Mouse (Mus musculus) stomach, postnatal 0 days (tissue): ENCODE results near the gene Sox12. TPM values are rescaled to one million over a fixed set of nuclear protein-coding genes. Genes with fewer than 3 reads are reported as not detected.

ENCODE experiments used
- ATAC-seq: fragments of 200-750 bp; cut with Nextera tagmentation; 2 replicates; pipeline ENCODE4 v1.8.0; 2017; ENCODE audit not compliant: low FRiP score, low TSS enrichment
- DNase-seq: peaks from one replicate; pipeline ENCODE4 v3.0.0-alpha.2; 2016; ENCODE audit warnings: low spot score
- H3K27ac ChIP-seq: fragments of 300-500 bp; sonication (generic); replicated peaks from 2 replicates; pipeline ENCODE4 v1.5.1; 2014; ENCODE audit warnings: mild to moderate bottlenecking, control low read depth
- H3K27me3 ChIP-seq: fragments of 300-500 bp; sonication (generic); 2 replicates; pipeline ENCODE4 v1.6.1; 2014; ENCODE audit warnings: low read length; ENCODE audit not compliant: control insufficient read depth, insufficient read depth
- H3K36me3 ChIP-seq: fragments of 300-500 bp; sonication (generic); 2 replicates; pipeline ENCODE4 v1.6.1; 2014; ENCODE audit warnings: low read length, mixed read lengths; ENCODE audit not compliant: control insufficient read depth, insufficient read depth
- H3K4me1 ChIP-seq: fragments of 300-500 bp; sonication (generic); replicated peaks from 2 replicates; pipeline ENCODE4 v1.6.1; 2014; ENCODE audit warnings: antibody characterized with exemption; ENCODE audit not compliant: control insufficient read depth, insufficient read depth
- H3K4me2 ChIP-seq: fragments of 300-500 bp; sonication (generic); replicated peaks from 2 replicates; pipeline ENCODE4 v1.6.1; 2014; ENCODE audit warnings: low read depth, mild to moderate bottlenecking, control low read depth, moderate library complexity
- H3K4me3 ChIP-seq: fragments of 300-500 bp; sonication (generic); 2 replicates; pipeline ENCODE4 v1.5.1; 2014; ENCODE audit warnings: low read depth, low read length, control low read depth
- H3K9ac ChIP-seq: fragments of 300-500 bp; sonication (generic); 2 replicates; pipeline ENCODE4 v1.6.1; 2014; ENCODE audit warnings: mild to moderate bottlenecking, low read length, control low read depth, mixed read lengths
- H3K9me3 ChIP-seq: fragments of 300-500 bp; sonication (generic); 2 replicates; pipeline ENCODE4 v1.6.1; 2016; ENCODE audit warnings: low read length; ENCODE audit not compliant: control insufficient read depth
- CTCF ChIP-seq: IDR thresholded peaks from 2 replicates; pipeline ENCODE4 v1.5.1; 2016; ENCODE audit warnings: antibody characterized with exemption, low read depth, mild to moderate bottlenecking, moderate library complexity
- EP300 ChIP-seq: optimal IDR thresholded peaks from 2 replicates; pipeline ENCODE3; 2016; ENCODE audit warnings: antibody characterized with exemption
- WGBS: fragments of 180-500 bp; shearing (Covaris S2); extraction: QIAGEN DNeasy Blood & Tissue Kit; methylation state at CpG from one replicate; pipeline ENCODE4 v1.1.7; 2014; 5-methylcytosine and 5-hydroxymethylcytosine counted together
- polyA plus RNA-seq: library from polyadenylated mRNA; unstranded; fragments of >200 nt; fragmentation: Nextera tagmentation; extraction: Ambion mirVana; gene quantifications from 2 replicates; pipeline ENCODE4 v1.2.1, GENCODE M21; 2015

Gene Sox12
- polyA plus RNA-seq, 1 experiment from 2014 or later = 2.7 TPM

- WGBS = 53% methylated on average over 9 of the region's 9 CpGs
- no peak overlapping the region for H3K27ac ChIP-seq
- no peak for TF ChIP-seq CTCF
- no peak overlapping the region for H3K9ac ChIP-seq
- H3K9me3 ChIP-seq = no peaks in the 10 kb centered on the region
- no peaks in the 10 kb centered on the region for H3K36me3 ChIP-seq
- no peak overlapping the region for H3K4me2 ChIP-seq
- H3K27me3 ChIP-seq = no peaks in the 10 kb centered on the region
- peaks cover 3% of the 10 kb centered on the region; the same call in 1 of the 2 replicates for H3K4me1 ChIP-seq
- no peak for ATAC-seq
- H3K4me3 ChIP-seq = no peak overlapping the region
- no peak for DNase-seq
Measured at GRCm38 (mm10) chr2:152346776-152347465, 50.9 kb downstream of the Sox12 start.

DNA sequence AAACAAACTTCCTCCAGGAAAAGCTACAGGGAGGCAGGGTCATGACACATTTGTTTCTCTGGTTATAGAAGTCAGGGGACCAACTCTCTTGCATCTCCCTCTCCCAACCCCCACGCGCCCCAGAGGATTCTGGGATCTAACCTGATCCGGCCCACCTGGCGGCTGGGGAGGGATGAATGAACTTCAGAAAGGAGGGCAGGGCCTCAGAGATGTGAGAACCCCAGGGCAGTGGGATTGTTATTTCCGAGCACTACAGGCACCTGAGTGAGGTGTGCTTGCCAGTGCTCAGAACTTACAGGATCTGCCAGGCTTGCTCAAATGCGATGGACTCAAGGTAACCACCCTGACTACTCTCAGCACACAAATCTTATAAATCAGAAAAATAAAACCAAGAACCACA, 52.5 kb downstream of the Sox12 start:
- no peak for TF ChIP-seq EP300
- TF ChIP-seq CTCF = no peak
- DNase-seq (no peak), ATAC-seq (no peak)
- Histone ChIP-seq H3K9ac (no peak overlapping the region), H3K4me1 (peaks cover 3% of the 10 kb centered on the region; the same call in 1 of the 2 replicates), H3K4me2 (no peak overlapping the region), H3K9me3 (no peaks in the 10 kb centered on the region), H3K4me3 (no peak overlapping the region), H3K27me3 (no peaks in the 10 kb centered on the region), H3K36me3 (no peaks in the 10 kb centered on the region), H3K27ac (no peak overlapping the region)
- WGBS = 75% methylated on average over 6 of the region's 6 CpGs

GRCm38 (mm10) chr2:152344909-152345308, 53.0 kb downstream of the Sox12 start:
- Histone ChIP-seq H3K9ac (no peak overlapping the region), H3K9me3 (no peaks in the 10 kb centered on the region), H3K4me3 (no peak overlapping the region), H3K36me3 (no peaks in the 10 kb centered on the region), H3K27me3 (no peaks in the 10 kb centered on the region), H3K4me2 (no peak overlapping the region), H3K27ac (no peak overlapping the region), H3K4me1 (peaks cover 3% of the 10 kb centered on the region; the same call in 1 of the 2 replicates)
- DNase-seq (no peak), ATAC-seq (no peak)
- TF ChIP-seq CTCF (no peak), EP300 (no peak)
- WGBS = 75% methylated on average over 5 of the region's 5 CpGs

DNA sequence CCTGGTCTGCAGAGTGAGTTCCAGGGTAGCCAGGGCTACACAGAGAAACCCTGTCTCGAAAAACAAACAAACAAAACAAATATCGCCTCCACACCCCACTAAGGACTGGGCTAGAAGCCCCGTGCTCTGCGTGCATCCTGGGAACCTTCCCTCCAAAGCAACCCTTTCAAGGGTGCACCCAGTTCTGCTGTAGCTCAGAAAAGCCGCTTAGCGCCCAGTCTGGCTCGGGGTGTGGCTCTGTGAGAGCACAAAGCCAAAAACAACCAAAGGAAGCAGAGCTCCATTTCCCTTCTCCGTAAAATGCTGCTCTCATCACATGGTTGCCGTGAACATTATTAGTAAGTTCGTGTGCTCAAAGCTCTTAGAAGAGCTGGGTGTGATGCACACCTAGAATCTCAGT, 53.5 kb downstream of the Sox12 start:
- peak overlapping the region; percentile 56; the same call in 1 of the 2 replicates for H3K27ac ChIP-seq
- peak; percentile 44 for ATAC-seq
- peak; percentile 38 for DNase-seq
- peak overlapping the region; percentile 65 for H3K9ac ChIP-seq
- TF ChIP-seq EP300 = no peak
- no peaks in the 10 kb centered on the region; the same call in 1 of the 2 replicates for H3K4me1 ChIP-seq
- H3K36me3 ChIP-seq = no peaks in the 10 kb centered on the region
- H3K27me3 ChIP-seq = no peaks in the 10 kb centered on the region
- H3K9me3 ChIP-seq = no peaks in the 10 kb centered on the region
- WGBS = 12% methylated on average over 10 of the region's 10 CpGs
- peak overlapping the region; percentile 91 for H3K4me2 ChIP-seq
- peak overlapping the region; percentile 57 for H3K4me3 ChIP-seq

Other genes with a start within 250 kb of the Sox12 start
- 54.1 and 60.7 TPM in 2 replicates for gene Csnk2a1, start 171.2 kb downstream of the Sox12 start, polyA plus RNA-seq
- gene Tbc1d20, start 104.2 kb downstream of the Sox12 start, polyA plus RNA-seq = 22.6 and 24.8 TPM in 2 replicates
- 49.8 and 53.6 TPM in 2 replicates for gene Rbck1, start 65.4 kb downstream of the Sox12 start, polyA plus RNA-seq
- 2.9 and 3.9 TPM in 2 replicates for gene Trib3, start 54.0 kb downstream of the Sox12 start, polyA plus RNA-seq
- gene Nrsn2, start 21.4 kb downstream of the Sox12 start, polyA plus RNA-seq = 1.1 and 1.5 TPM in 2 replicates
- gene Zcchc3, start 17.0 kb upstream of the Sox12 start, polyA plus RNA-seq = 14.8 and 15.6 TPM in 2 replicates
- gene 6820408C15Rik, start 17.5 kb upstream of the Sox12 start, polyA plus RNA-seq = 0.38 TPM in 2 replicates
- gene Defb23, start 66.6 kb upstream of the Sox12 start, polyA plus RNA-seq = not detected in 2 replicates
- gene Defb20, start 79.0 kb upstream of the Sox12 start, polyA plus RNA-seq = not detected in 2 replicates
- gene Defb22, start 92.1 kb upstream of the Sox12 start, polyA plus RNA-seq = not detected in 2 replicates
- not detected in 2 replicates for gene Defb26, start 113.6 kb upstream of the Sox12 start, polyA plus RNA-seq
- not detected in 2 replicates for gene Defb28, start 120.2 kb upstream of the Sox12 start, polyA plus RNA-seq
- gene Defb29, start 142.0 kb upstream of the Sox12 start, polyA plus RNA-seq = not detected in 2 replicates
- not detected in 2 replicates for gene Gm17416, start 171.3 kb upstream of the Sox12 start, polyA plus RNA-seq
- gene Defb21, start 174.7 kb upstream of the Sox12 start, polyA plus RNA-seq = not detected in 2 replicates
- not detected in 2 replicates for gene Defb19, start 182.2 kb upstream of the Sox12 start, polyA plus RNA-seq
- not detected in 2 replicates for gene Defb45, start 201.3 kb upstream of the Sox12 start, polyA plus RNA-seq
- 0.23 TPM in 1 of 2 replicates, not detected in the other for gene Defb36, start 206.3 kb upstream of the Sox12 start, polyA plus RNA-seq
- 0.73 and 1.7 TPM in 2 replicates for gene Defb25, start 225.0 kb upstream of the Sox12 start, polyA plus RNA-seq
- gene Rem1, start 228.9 kb upstream of the Sox12 start, polyA plus RNA-seq = 17.2 and 19.7 TPM in 2 replicates